Mouse (Mus musculus) heart, embryonic 12.5 days (tissue): ENCODE measurements around the gene Exoc8. TPM values are rescaled to one million over a fixed set of nuclear protein-coding genes. Genes with fewer than 3 reads are reported as not detected.

Experiments used
- ATAC-seq: fragments of 200-750 bp; cut with Nextera tagmentation; 2 replicates; pipeline ENCODE4 v1.8.0; 2017; ENCODE audit warnings: moderate TSS enrichment, moderate library complexity; ENCODE audit not compliant: insufficient number of reproducible peaks, low FRiP score
- H3K27ac ChIP-seq: fragments of 300-500 bp; sonication (generic); 2 replicates; pipeline ENCODE4 v1.5.1; 2016; ENCODE audit warnings: mild to moderate bottlenecking, moderate library complexity; ENCODE audit not compliant: poor library complexity, severe bottlenecking
- H3K27me3 ChIP-seq: fragments of 300-500 bp; sonication (generic); replicated peaks from 2 replicates; pipeline ENCODE4 v1.6.1; 2016; ENCODE audit warnings: mild to moderate bottlenecking, moderate library complexity
- H3K36me3 ChIP-seq: fragments of 300-500 bp; sonication (generic); 2 replicates; pipeline ENCODE4 v1.6.1; 2016; ENCODE audit warnings: mild to moderate bottlenecking, moderate library complexity
- H3K4me1 ChIP-seq: fragments of 300-500 bp; sonication (generic); replicated peaks from 2 replicates; pipeline ENCODE4 v1.6.1; 2016; ENCODE audit warnings: mild to moderate bottlenecking
- H3K4me2 ChIP-seq: fragments of 300-500 bp; sonication (generic); 2 replicates; pipeline ENCODE4 v1.6.1; 2016; ENCODE audit warnings: mild to moderate bottlenecking, moderate library complexity
- H3K4me3 ChIP-seq: fragments of 300-500 bp; sonication (generic); 2 replicates; pipeline ENCODE4 v1.5.1; 2016; ENCODE audit warnings: mild to moderate bottlenecking
- H3K9ac ChIP-seq: fragments of 300-500 bp; sonication (generic); 2 replicates; pipeline ENCODE4 v1.6.1; 2016; ENCODE audit warnings: mild to moderate bottlenecking, moderate library complexity
- H3K9me3 ChIP-seq: fragments of 300-500 bp; sonication (generic); replicated peaks from 2 replicates; pipeline ENCODE4 v1.6.1; 2016; ENCODE audit warnings: mild to moderate bottlenecking, moderate library complexity
- WGBS: fragments of 180-500 bp; shearing (Covaris S2); methylation state at CpG from one replicate; pipeline ENCODE4 v1.1.7; 2016; 5-methylcytosine and 5-hydroxymethylcytosine counted together
- polyA plus RNA-seq: library from polyadenylated mRNA; unstranded; fragments of >200 nt; fragmentation: Nextera tagmentation; extraction: Ambion mirVana; gene quantifications from 2 replicates; pipeline ENCODE4 v1.2.1, GENCODE M21; 2016

The Exoc8 gene
- polyA plus RNA-seq, 1 experiment from 2014 or later = 10.3 TPM

DNA sequence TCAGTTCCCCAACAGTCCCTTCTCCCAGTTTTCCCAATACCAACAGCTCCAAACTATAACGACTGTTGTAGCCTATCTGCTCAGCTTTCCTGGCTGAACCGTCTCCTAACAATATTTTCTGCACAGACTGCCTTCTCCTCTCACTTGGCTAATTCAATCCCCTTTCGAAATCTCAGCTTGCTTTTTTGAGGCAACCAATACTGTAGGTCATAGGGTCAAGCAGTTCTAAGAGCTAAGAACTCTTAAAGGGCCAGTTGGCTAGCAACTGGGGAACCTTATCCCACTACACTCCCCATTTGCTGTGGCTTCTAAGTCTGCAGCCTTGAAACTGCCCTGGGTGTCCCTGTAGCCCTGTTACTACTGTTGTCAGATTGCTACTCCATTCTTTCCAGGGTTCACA is 52.4 kb downstream of the Exoc8 start:
- H3K9me3 ChIP-seq = no peaks in the 10 kb centered on the region
- no peak overlapping the region for H3K9ac ChIP-seq
- H3K27ac ChIP-seq = no peak overlapping the region
- peaks cover 33% of the 10 kb centered on the region for H3K36me3 ChIP-seq
- H3K4me2 ChIP-seq = no peak overlapping the region
- no peak overlapping the region for H3K4me3 ChIP-seq
- peaks cover 6% of the 10 kb centered on the region; the same call in 1 of the 2 replicates for H3K4me1 ChIP-seq
- no peak for ATAC-seq
- H3K27me3 ChIP-seq = no peaks in the 10 kb centered on the region
- 66% methylated on average over 3 of the region's 3 CpGs for WGBS

Other genes with a start within 250 kb of the Exoc8 start
- gene 2310022B05Rik, start 234.3 kb downstream of the Exoc8 start, polyA plus RNA-seq = 49.1 and 52.5 TPM in 2 replicates
- 42.8 and 43.3 TPM in 2 replicates for gene Ttc13, start 175.7 kb downstream of the Exoc8 start, polyA plus RNA-seq
- 20.2 and 21.3 TPM in 2 replicates for gene Arv1, start 175.6 kb downstream of the Exoc8 start, polyA plus RNA-seq
- gene Fam89a, start 145.9 kb downstream of the Exoc8 start, polyA plus RNA-seq = 2.6 and 2.8 TPM in 2 replicates
- 0.24 and 0.33 TPM in 2 replicates for gene Trim67, start 104.6 kb downstream of the Exoc8 start, polyA plus RNA-seq
- gene Gnpat, start 34.7 kb downstream of the Exoc8 start, polyA plus RNA-seq = 109 and 116 TPM in 2 replicates
- gene 2810004N23Rik, start 34.6 kb downstream of the Exoc8 start, polyA plus RNA-seq = 57.1 and 59.4 TPM in 2 replicates
- 10.4 and 10.9 TPM in 2 replicates for gene Sprtn, start 181 bp upstream of the Exoc8 start, polyA plus RNA-seq
- 16.5 and 18.6 TPM in 2 replicates for gene Egln1, start 51.6 kb upstream of the Exoc8 start, polyA plus RNA-seq
- 91.8 and 95.9 TPM in 2 replicates for gene Tsnax, start 115.3 kb upstream of the Exoc8 start, polyA plus RNA-seq
- gene Disc1, start 156.5 kb upstream of the Exoc8 start, polyA plus RNA-seq = 2.3 and 2.5 TPM in 2 replicates